Mouse (Mus musculus): Measurements from ENCODE around the gene Smim6.

DNA sequence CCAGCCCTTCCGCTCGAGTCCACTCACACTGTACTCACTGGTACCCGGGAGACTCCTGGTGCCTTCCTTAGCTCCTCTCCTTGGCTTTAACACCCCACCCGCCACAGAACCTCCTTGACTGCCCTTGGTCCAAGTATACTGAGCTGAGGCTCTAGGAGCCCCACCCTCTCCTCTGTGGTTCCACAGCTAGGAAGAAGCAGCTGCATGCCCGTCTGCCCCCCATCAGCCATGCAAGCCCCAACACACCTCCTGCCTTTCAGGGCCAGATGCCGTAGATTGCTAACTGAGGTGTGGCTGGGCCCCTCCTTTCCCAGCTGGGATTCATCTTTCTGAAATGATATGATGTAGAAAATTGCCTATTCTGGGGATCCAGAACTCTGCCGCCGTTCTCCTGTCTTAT, 33.4 kb downstream of the Smim6 start:
- TF ChIP-seq CTCF (IDR thresholded peaks at IDR 0.05; ENCODE audit: low read depth) (no peak), EP300 (IDR thresholded peaks at IDR 0.05; ENCODE audit: low read depth) (no peak)

Data from liver, postnatal 0 days (tissue).